Mouse (Mus musculus): ENCODE results near the gene Gsap.
"Not testable (repeated sequence)": the region's sequence is repeated elsewhere in the genome, so short reads cannot be mapped to it uniquely, and the experiment has no call there.

Gsap gene

DNA sequence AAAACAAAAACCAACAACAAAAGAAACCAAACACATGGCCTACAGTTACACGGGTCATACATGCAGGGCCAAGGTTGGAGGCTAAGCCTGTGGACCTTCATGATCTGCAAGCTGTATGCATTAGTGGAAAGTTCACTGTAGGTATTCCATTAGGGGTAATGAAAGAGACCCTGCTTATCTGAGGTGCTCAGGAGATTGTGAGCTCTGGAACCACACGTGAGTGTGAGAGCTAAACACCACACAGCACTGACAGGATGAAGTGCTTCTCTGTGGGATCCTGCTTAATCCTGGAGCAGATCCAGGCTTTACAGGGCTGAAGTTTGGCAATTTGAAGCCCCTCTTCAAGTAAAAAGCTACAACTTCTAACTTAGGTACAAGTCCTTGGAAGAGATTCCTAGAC lies 134.1 kb downstream of the Gsap start:
- no peak for DNase-seq (ENCODE audit: low spot score in 2 of 2)

DNA sequence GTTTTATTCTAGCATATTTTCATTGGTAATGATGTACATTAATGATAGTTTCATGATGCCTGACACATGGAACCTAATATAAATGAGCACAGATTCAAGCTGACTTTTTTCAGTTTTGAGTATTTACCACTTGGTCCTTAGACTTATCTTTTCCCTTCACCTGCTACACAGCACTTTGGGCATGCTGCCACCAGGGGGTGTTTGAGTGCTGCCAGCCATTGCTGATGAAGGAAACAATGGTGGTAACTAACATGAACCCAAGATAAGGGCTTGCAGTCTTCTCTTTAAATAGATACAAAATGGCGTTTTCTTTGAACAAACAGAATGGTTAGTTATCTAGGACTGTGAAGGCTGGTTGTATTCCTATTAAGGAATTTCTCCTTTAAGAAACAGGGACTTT lies 140.4 kb downstream of the Gsap start:
- peak; percentile 16 to 43 for DNase-seq (ENCODE audit: low spot score in 2 of 2)

DNA sequence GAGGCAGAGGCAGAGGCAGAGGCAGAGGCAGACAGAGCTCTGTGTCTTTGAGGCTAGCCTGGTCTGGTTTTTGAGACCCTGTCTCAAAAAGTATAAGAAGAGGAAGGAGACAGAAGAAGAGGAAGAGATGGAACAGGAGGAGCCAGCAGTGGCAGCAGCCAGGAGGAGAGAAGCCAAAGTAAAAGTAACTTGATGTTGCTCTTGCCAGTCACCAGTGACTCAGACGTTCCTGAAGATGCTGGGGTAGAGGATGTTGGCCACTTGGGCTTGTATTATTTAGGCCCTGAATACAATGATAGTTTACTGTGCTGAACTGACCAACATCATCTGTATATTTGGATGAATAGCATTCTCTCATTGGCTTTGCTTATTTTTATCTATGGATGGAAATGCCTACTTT lies 142.5 kb downstream of the Gsap start:
- no peak for DNase-seq (ENCODE audit: low spot score in 2 of 2)

DNA sequence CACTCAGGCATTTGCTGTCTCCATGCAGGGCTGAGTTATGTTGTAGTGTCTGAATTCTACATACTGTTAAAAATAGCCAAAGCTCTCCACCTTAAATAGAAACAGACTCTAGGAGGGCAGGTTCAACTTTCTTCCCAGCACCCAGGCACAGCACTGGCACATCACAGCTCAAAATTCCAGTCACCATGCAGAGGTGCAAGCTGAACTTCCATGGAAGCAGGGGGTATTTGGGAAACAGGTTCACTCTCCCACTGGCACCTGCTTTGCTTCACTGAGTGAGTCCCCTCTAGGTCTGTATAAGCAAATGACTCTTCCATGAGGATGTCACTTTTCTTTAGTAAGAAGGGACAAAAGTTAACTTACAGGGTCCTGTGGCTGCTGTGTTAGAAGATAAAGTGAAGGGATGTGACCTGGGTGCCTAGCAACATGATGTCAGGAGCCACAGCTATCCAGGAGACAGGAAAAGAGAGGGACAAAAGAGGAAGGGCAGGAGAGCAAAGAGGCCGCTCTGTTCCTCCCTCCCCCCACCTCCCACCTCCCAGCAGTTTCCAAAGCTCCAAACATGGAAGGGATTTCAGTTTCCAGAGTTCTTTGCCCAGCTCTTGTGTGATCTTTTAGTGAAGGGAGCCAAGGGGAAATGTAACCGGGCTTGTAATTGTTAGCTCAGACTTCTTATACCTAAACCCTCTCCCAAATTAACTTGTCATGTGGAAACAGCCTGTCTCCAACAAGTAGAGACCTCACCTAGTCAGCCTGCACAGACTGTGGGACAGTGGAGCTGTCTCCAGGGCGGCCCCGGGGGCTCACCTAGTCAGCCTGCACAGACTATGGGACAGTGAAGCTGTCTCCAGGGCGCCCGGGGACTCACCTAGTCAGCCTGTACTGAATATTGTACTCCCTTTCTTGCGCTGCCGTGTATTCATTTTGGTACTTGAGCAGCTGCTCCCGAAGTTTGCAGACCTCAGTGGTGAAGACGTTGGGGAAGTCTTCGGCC lies 143.9 kb downstream of the Gsap start:
- DNase-seq (ENCODE audit: low spot score in 2 of 2) = peak in 1 of 2 experiments; percentile 12

DNA sequence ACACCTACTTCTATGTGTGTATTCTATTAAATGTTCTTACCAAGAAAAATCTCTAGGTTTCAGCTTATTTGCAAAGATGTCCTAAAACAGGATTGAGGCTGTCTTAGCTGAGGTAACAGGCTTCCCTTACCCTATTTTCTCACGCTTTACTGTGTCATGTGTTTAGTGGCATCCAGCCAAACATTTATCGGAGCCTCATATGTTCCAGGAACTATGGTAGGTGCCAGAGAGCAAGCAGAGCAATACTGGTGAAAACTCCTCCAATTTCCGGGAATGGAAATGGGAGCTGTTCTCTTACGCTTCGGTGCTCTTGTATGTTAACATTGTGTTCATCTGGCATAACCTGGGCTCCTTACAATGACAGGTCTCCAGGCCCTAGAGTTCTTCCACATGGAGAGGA lies 145.6 kb downstream of the Gsap start:
- DNase-seq (ENCODE audit: low spot score in 2 of 2) = no peak

DNA sequence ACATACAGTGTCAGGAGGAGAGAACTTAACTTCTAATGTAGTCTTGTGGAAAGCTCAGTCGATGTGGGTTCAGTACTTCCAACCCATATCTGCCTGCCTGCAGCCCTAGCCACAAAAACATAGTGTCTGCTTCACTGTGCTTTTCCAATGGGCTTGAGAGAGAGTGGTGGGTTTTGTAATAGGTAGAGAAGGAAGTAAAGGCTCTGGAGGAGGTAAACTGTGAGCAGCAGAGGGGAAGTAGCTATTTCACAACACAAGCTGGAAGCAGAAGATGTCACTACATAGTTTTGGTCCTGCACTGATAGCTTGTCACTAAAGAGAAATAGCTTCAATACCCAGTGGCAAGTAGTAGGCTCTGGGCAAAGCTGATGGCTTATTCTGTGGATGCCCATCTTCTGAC lies 146.1 kb downstream of the Gsap start:
- no peak for DNase-seq (ENCODE audit: low spot score in 2 of 2)

DNA sequence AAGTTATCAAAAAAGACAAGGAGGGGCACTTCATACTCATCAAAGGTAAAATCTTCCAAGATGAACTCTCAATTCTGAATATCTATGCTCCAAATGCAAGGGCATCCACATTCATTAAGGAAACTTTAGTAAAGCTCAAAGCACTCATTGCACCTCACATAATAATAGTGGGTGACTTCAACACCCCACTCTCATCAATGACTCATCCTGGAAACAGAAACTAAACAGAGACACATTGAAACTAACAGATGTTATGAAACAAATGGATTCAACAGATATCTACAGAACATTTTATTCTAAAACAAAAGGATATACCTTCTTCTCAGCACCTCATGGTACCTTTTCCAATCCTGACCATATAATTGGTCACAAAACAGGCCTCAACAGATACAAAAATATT lies 156.2 kb downstream of the Gsap start:
- DNase-seq (ENCODE audit: low spot score in 2 of 2) = not testable (repeated sequence)

DNA sequence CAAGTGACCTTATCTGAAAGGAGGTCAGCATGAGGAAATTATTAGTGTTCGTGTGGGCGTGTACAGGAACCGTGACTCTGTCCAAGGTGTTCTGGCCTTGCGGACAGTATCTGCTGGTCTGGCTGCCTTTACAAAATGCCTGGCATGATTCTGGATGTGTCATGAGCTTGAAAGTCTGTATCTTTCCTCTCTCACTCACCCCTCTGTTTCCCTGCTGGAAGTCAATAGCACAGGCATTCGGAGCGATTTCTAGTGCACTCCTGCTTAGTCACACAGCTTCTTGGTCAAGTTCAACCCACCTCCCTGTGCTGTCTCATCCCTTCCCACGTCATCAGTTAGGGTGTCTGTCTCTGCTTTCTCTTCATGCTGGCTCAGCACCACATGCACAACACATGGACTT lies 162.3 kb downstream of the Gsap start:
- DNase-seq (ENCODE audit: low spot score in 2 of 2) = no peak

DNA sequence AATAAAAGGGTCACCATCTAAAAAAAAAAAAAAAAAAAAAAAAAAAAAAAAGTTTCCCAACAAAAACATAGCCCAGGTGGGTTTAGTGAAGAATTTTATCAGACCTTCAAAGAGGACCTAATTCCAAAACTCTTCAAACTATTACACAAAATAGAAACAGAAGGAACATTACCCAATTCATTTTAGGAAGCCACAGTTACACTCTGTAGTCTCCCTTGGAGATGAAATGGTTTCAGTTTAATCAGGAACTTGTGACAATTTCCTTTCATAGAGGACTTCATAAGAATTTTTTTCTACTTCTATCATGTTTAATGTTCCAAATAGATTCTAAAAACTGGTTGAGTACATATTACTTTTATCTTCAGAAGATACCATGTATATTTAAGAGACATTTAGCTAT lies 165.6 kb downstream of the Gsap start:
- DNase-seq (ENCODE audit: low spot score in 2 of 2) = no peak

DNA sequence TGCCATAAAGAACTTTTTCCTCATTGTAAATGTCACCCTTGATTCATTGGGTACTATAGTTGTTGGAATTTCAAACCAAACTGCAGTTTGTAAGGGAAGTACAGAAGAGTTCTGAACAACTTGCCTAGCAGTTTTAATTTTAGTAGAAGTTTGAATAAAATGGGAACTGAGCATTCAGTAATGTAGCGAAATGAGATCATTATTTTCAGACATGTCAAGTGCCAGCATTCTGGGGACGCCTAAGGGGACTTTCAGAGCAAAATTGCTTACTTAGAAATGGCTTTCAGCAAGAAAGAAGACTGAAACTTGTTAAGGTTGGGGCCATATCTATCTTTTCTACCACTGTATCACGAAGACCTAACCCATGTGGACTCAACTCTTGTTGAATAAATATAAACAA lies 172.6 kb downstream of the Gsap start:
- no peak for DNase-seq (ENCODE audit: low spot score in 2 of 2)

DNA sequence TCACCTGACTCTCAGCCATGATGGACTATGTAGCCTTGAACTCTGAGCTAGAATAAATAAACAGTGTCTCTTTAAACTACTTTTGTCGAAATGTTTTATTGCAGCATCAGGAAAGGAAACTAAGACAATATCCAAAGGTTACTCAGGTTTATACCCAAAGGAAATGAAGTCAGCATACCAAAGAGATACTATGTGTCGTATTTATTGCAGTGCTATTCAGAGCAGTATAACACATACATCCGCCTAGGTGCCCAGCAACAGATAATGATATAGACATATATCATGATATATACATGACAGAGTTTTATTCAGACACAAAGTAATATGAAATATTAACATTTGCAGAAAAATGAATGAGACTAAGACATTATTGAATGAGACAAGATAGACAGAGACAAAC lies 177.3 kb downstream of the Gsap start:
- DNase-seq (ENCODE audit: low spot score in 2 of 2) = no peak
